Mouse (Mus musculus): ENCODE results near the gene Zfp981. TPM values are rescaled to one million over a fixed set of nuclear protein-coding genes. Genes with fewer than 3 reads are reported as not detected.
"Not testable (repeated sequence)": the region's sequence is repeated elsewhere in the genome, so short reads cannot be mapped to it uniquely, and the experiment has no call there.

The Zfp981 gene
- total RNA-seq, 2 experiments from 2014 or later = 0.91 to 1.1 TPM

- DNase-seq (ENCODE audit: low spot score); intact Hi-C loops (cut with DNase I): not testable (repeated sequence)
Measured at GRCm38 (mm10) chr4:146484676-146485075, 17.2 kb upstream of the Zfp981 start.

- DNase-seq (ENCODE audit: low spot score); intact Hi-C loops (cut with DNase I): not testable (repeated sequence)
Measured at GRCm38 (mm10) chr4:146485183-146485939, 16.5 kb upstream of the Zfp981 start.

- DNase-seq (ENCODE audit: low spot score); intact Hi-C loops (cut with DNase I): not testable (repeated sequence)
Measured at GRCm38 (mm10) chr4:146486753-146487152, 15.1 kb upstream of the Zfp981 start.

GRCm38 (mm10) chr4:146489196-146489595, 12.6 kb upstream of the Zfp981 start:
- DNase-seq (ENCODE audit: low spot score); intact Hi-C loops (cut with DNase I): not testable (repeated sequence)

- DNase-seq (ENCODE audit: low spot score); intact Hi-C loops (cut with DNase I): not testable (repeated sequence)
Measured at GRCm38 (mm10) chr4:146491993-146492392, 9.8 kb upstream of the Zfp981 start.

GRCm38 (mm10) chr4:146492439-146492838, 9.4 kb upstream of the Zfp981 start:
- DNase-seq (ENCODE audit: low spot score) = no peak
- intact Hi-C loops (cut with DNase I) = no loop called here

GRCm38 (mm10) chr4:146492851-146493250, 9.0 kb upstream of the Zfp981 start:
- intact Hi-C loops (cut with DNase I) = no loop called here

GRCm38 (mm10) chr4:146493319-146493907, 8.4 kb upstream of the Zfp981 start:
- intact Hi-C loops (cut with DNase I); DNase-seq (ENCODE audit: low spot score): not testable (repeated sequence)

More at GRCm38 (mm10) chr4:146492851-146493250, 9.0 kb upstream of the Zfp981 start:
- no peak for DNase-seq (ENCODE audit: low spot score)

- intact Hi-C loops (cut with DNase I) = no loop called here
- no peak for DNase-seq (ENCODE audit: low spot score)
Measured at GRCm38 (mm10) chr4:146494980-146495379, 6.8 kb upstream of the Zfp981 start.

- intact Hi-C loops (cut with DNase I); DNase-seq (ENCODE audit: low spot score): not testable (repeated sequence)
Measured at GRCm38 (mm10) chr4:146497695-146498275, 4.0 kb upstream of the Zfp981 start.

GRCm38 (mm10) chr4:146509029-146509428, 7.2 kb downstream of the Zfp981 start:
- intact Hi-C loops (cut with DNase I); DNase-seq (ENCODE audit: low spot score): not testable (repeated sequence)

GRCm38 (mm10) chr4:146511871-146512270, 10.0 kb downstream of the Zfp981 start:
- DNase-seq (ENCODE audit: low spot score); intact Hi-C loops (cut with DNase I): not testable (repeated sequence)

GRCm38 (mm10) chr4:146516474-146516873, 14.6 kb downstream of the Zfp981 start:
- intact Hi-C loops (cut with DNase I) = no loop called here
- DNase-seq (ENCODE audit: low spot score) = no peak

GRCm38 (mm10) chr4:146517150-146517549, 15.3 kb downstream of the Zfp981 start:
- intact Hi-C loops (cut with DNase I); DNase-seq (ENCODE audit: low spot score): not testable (repeated sequence)

GRCm38 (mm10) chr4:146520723-146521122, 18.9 kb downstream of the Zfp981 start:
- intact Hi-C loops (cut with DNase I) = no loop called here
- no peak for DNase-seq (ENCODE audit: low spot score)

GRCm38 (mm10) chr4:146534574-146534973, 32.7 kb downstream of the Zfp981 start:
- DNase-seq (ENCODE audit: low spot score) = no peak
- intact Hi-C loops (cut with DNase I) = no loop called here

GRCm38 (mm10) chr4:146535883-146536282, 34.1 kb downstream of the Zfp981 start:
- intact Hi-C loops (cut with DNase I) = no loop called here
- DNase-seq (ENCODE audit: low spot score) = no peak

GRCm38 (mm10) chr4:146579905-146580873, 78.4 kb downstream of the Zfp981 start:
- intact Hi-C loops (cut with DNase I) = not testable (repeated sequence)

More at GRCm38 (mm10) chr4:146579905-146580873, 78.4 kb downstream of the Zfp981 start:
- not testable (repeated sequence) for DNase-seq (ENCODE audit: low spot score)
